Mouse (Mus musculus) layer of hippocampus, postnatal 14 days (tissue): Measurements from ENCODE around the gene Nacad. TPM values are rescaled to one million over a fixed set of nuclear protein-coding genes. Genes with fewer than 3 reads are reported as not detected.

Source experiments
- DNase-seq, 2 experiments: peaks; one replicate each; pipeline ENCODE4 v3.0.0; 2021 to 2022; ENCODE audit warnings: low spot score in 2 of 2, mixed read lengths in 1 of 2
- total RNA-seq, 2 experiments: library from RNA; stranded (reverse); gene quantifications; 2 replicates each; pipeline ENCODE4 v1.2.3; 2021

Gene Nacad
- total RNA-seq, 2 experiments from 2014 or later: 58.1 to 61.9 TPM

GRCm38 (mm10) chr11:6604604-6604936 lies 1.3 kb downstream of the Nacad start:
- no peak for DNase-seq

GRCm38 (mm10) chr11:6603887-6604603 lies 1.8 kb downstream of the Nacad start:
- DNase-seq: peak; percentile 38 to 60

- DNase-seq: no peak
These were observed 2.6 kb downstream of the Nacad start for GRCm38 (mm10) chr11:6603224-6603623.

GRCm38 (mm10) chr11:6602662-6603061 lies 3.2 kb downstream of the Nacad start:
- DNase-seq: no peak

GRCm38 (mm10) chr11:6601649-6602480 lies 4.0 kb downstream of the Nacad start:
- no peak for DNase-seq

- DNase-seq: no peak
These were observed 5.4 kb downstream of the Nacad start for GRCm38 (mm10) chr11:6600284-6600944.

- DNase-seq: no peak
These were observed 6.0 kb downstream of the Nacad start for GRCm38 (mm10) chr11:6599831-6600230.

GRCm38 (mm10) chr11:6599011-6599681 lies 6.7 kb downstream of the Nacad start:
- DNase-seq: no peak

GRCm38 (mm10) chr11:6598191-6598889 lies 7.5 kb downstream of the Nacad start:
- DNase-seq: no peak

GRCm38 (mm10) chr11:6597523-6597922 lies 8.3 kb downstream of the Nacad start:
- no peak for DNase-seq

- DNase-seq: no peak
These were observed 9.2 kb downstream of the Nacad start for GRCm38 (mm10) chr11:6596616-6597015.

- DNase-seq: no peak
These were observed 9.6 kb downstream of the Nacad start for GRCm38 (mm10) chr11:6596205-6596604.

- DNase-seq: no peak
These were observed 10.5 kb downstream of the Nacad start for GRCm38 (mm10) chr11:6595339-6595738.

- no peak for DNase-seq
These were observed 11.0 kb downstream of the Nacad start for GRCm38 (mm10) chr11:6594845-6595244.

- no peak for DNase-seq
These were observed 12.4 kb downstream of the Nacad start for GRCm38 (mm10) chr11:6593406-6593805.

- no peak for DNase-seq
These were observed 14.7 kb downstream of the Nacad start for GRCm38 (mm10) chr11:6590933-6591675.

GRCm38 (mm10) chr11:6589838-6590237 lies 16.0 kb downstream of the Nacad start:
- no peak for DNase-seq

GRCm38 (mm10) chr11:6588295-6588694 lies 17.6 kb downstream of the Nacad start:
- no peak for DNase-seq

- no peak for DNase-seq
These were observed 18.5 kb downstream of the Nacad start for GRCm38 (mm10) chr11:6587249-6587940.

GRCm38 (mm10) chr11:6586660-6587059 lies 19.2 kb downstream of the Nacad start:
- no peak for DNase-seq
